Mouse (Mus musculus): ENCODE data around the gene Zbtb20.

- TF ChIP-seq POLR2A (IDR thresholded peaks at IDR 0.05; ENCODE audit: low read depth, low read length): no peak
- no peak for TF ChIP-seq CTCF (IDR thresholded peaks at IDR 0.05; ENCODE audit: borderline replicate concordance, insufficient read depth, low read length)
Measured at GRCm38 (mm10) chr16:43461745-43462378, 586.2 kb downstream of the Zbtb20 start.
